Mouse (Mus musculus) hematopoietic stem cell, adult 5-6 weeks (primary cell): Measurements from ENCODE around the gene Dnajb6. TPM values are rescaled to one million over a fixed set of nuclear protein-coding genes. Genes with fewer than 3 reads are reported as not detected.

Experiments
- total RNA-seq: library from RNA; stranded (forward); fragments of 172-1452, 232-1000 nt; gene quantifications from 2 replicates; pipeline ENCODE4 v1.2.3, GENCODE M21; 2017

The Dnajb6 gene
- total RNA-seq, 1 experiment from 2014 or later = 198 TPM

Other genes with a start within 250 kb of the Dnajb6 start
- 38.4 and 45.6 TPM in 2 replicates for gene Ube3c, start 166.4 kb upstream of the Dnajb6 start, total RNA-seq
- 9.4 TPM in 1 of 2 replicates, not detected in the other for gene Gm5129, start 248 bp downstream of the Dnajb6 start, total RNA-seq